Mouse (Mus musculus) heart, adult 9 months (tissue): ENCODE measurements around the gene Amdhd2.

Source experiments
- DNase-seq, 2 experiments: peaks; one replicate each; pipeline ENCODE4 v3.0.0; 2022; ENCODE audit warnings: low spot score in 2 of 2

Gene Amdhd2

DNA sequence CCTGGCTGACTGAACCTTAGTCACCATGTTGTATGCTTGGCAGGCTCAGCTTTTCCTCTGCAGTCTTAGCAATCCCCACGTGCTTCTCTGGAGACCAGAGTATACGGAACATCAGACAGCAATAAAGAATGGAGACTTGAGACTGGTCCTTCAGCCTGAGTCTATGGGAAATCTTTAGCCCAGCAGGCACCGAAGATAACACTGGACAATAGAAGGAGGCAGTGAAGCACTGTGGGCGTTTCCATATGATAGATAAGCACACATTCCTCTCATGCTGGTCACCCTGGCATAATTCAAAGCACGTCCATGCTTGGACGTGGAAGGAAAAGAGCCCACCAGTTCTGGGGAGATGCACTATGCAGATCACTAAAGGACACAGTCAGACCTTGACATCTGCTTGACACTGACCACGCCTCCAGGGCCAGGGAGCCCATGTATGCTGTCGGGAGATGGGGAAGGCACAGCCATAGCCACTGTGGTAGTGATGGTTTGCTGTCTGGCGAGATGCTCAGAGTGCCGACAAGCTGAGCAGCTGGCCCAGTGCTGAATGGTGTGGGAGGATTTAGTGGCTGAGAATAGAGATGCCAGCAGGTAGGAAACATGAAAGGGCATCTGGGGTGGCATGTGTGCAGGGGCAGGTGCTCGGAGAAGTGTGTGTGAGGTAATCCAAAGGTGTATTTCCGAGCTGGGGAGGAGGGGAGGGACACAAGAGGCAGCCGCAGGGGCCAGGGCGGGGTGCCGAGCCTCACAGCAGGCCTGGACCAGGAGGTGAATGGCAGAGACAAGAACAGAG is 33.7 kb upstream of the Amdhd2 start:
- DNase-seq, result no peak

- DNase-seq, result no peak
These were observed 31.8 kb upstream of the Amdhd2 start for GRCm38 (mm10) chr17:24195349-24195748.

GRCm38 (mm10) chr17:24193769-24194168 is 30.2 kb upstream of the Amdhd2 start:
- no peak for DNase-seq

GRCm38 (mm10) chr17:24193268-24193667 is 29.7 kb upstream of the Amdhd2 start:
- DNase-seq, result no peak

GRCm38 (mm10) chr17:24192848-24193247 is 29.3 kb upstream of the Amdhd2 start:
- DNase-seq, result no peak

- no peak for DNase-seq
These were observed 27.9 kb upstream of the Amdhd2 start for GRCm38 (mm10) chr17:24191481-24191880.

GRCm38 (mm10) chr17:24190934-24191333 is 27.4 kb upstream of the Amdhd2 start:
- no peak for DNase-seq

DNA sequence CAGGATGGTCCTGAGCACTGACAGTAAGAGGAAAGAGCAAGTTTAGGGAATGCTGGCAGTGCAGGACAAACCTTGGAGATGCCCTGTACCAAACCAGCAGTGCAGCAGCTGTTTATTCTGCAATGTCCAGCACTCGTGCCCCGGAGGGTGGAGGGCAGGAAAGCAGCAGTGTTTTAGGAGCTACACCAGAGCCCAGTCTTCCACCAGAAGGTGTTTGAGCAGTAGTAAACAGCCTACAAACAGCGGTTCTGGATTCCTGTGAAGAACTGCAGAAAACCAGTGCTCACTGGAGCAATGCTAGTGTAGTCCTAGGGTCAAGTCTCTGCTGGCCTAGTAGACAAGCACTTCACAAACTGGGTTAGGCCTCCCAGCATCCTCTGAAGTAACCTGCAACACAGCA is 10.7 kb upstream of the Amdhd2 start:
- DNase-seq, result no peak

- peak; percentile 20 to 58 for DNase-seq
These were observed 9.9 kb upstream of the Amdhd2 start for GRCm38 (mm10) chr17:24173423-24173822.

- DNase-seq, result peak in 1 of 2 experiments; percentile 27
These were observed 8.2 kb upstream of the Amdhd2 start for GRCm38 (mm10) chr17:24171738-24172137.

GRCm38 (mm10) chr17:24170729-24171128 is 7.2 kb upstream of the Amdhd2 start:
- DNase-seq, result peak in 1 of 2 experiments; percentile 24

DNA sequence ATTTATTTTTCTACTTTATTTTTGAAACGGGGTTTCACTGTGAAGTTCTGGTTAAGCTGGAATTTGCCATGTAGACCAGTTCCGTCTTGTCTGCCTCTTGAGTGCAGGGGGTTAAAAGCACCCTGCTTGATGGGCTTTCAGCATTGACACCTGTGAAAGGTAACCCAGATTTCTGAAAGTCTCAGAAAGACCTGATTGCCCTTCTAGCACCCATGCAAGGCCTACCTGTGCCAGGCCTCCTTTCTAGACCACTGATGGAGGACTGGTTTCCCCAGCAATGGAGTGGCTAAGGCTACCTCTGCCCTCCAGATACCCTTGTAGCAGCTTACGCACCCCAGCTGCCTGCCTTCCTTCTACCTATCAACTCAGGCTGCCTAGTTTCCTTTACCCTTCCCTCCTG is 6.6 kb upstream of the Amdhd2 start:
- DNase-seq, result no peak

- DNase-seq, result peak; percentile 94 to 96
These were observed 5.9 kb upstream of the Amdhd2 start, which contains the start of gene Atp6v0c for GRCm38 (mm10) chr17:24169317-24170065. Gene Atp6v0c (minus strand): TSS chr17:24169702.

GRCm38 (mm10) chr17:24168590-24169277 is 5.2 kb upstream of the Amdhd2 start:
- DNase-seq, result peak; percentile 49 to 56

GRCm38 (mm10) chr17:24167891-24168505 is 4.4 kb upstream of the Amdhd2 start:
- no peak for DNase-seq

DNA sequence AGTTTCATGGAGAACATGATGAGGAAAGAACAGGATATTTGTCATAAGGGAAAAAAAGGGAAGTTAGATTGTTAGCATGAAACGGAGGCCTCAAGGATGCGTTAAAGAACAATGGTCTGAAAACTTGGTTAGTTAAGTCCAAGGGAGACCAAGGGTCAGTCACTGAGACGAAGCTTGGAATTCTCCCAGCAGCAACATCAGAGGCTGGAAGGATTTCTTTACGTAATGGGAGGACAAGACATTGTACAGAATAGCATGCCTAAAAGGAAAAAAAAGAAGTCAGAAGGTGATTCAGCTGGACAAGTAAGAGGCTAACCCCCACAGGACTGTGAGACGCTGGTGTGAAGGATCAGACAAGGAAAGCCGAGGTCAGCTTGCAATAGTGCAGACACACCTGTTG is 3.6 kb upstream of the Amdhd2 start:
- no peak for DNase-seq

DNA sequence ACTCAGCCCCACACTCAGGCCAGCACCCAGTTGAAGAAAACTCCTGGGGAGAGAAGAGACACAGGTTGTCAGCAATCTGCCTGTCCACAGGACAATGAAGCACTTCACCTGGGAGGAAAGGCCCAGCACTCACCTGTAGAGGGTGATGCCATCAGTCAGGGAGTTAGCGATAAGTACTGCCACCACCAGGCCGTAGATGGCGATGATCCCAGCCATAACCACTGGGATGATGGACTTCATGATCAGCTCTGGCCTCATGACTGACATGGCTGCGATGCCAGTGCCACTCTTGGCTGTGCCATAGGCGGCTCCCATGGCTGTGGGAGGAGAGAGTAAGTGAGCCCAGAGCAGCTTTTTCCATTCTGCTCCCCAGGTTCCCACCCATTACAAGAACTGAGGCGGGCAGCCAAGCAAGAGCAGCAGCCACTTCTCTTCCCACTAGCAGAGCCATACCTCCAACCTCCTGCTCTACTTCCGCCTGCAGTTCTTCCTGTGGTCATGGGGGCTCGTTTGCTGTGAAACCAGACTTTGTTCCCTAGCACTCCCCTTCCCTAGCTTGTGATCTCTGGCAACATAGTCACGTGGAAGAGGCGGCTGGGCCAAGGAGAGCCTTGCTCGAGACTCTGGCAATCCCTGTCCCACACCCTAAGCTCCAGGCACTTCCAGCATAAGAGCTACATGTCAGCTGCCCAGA is 1.1 kb upstream of the Amdhd2 start:
- no peak for DNase-seq

- no peak for DNase-seq
These were observed 886 bp downstream of the Amdhd2 start for GRCm38 (mm10) chr17:24162584-24163175.

- no peak for DNase-seq
These were observed 2.1 kb downstream of the Amdhd2 start for GRCm38 (mm10) chr17:24161466-24161865.

GRCm38 (mm10) chr17:24157526-24157925 is 6.0 kb downstream of the Amdhd2 start:
- DNase-seq, result no peak

DNA sequence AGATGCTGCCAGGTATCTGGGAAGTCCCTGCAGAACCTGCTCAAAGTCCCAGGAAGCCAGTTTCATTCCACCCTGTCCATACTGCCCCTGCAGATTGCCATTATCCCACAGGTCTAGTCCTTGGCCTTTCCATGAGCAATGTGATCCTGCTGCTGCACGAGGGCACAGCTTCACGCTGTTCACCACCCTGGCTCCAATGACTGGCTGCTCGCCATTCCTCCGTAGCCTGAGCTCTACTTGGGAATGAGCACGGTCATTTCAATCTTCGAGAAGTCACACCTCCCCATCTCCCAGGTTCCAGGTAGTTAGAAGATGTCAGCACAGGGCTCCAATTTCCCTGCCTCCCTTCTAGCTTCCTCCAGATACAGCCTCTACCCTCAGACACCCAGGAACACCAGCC is 6.4 kb downstream of the Amdhd2 start:
- no peak for DNase-seq
